8 mouse cellular contexts compared by ENCODE assay signal in the genomic region with DNA sequence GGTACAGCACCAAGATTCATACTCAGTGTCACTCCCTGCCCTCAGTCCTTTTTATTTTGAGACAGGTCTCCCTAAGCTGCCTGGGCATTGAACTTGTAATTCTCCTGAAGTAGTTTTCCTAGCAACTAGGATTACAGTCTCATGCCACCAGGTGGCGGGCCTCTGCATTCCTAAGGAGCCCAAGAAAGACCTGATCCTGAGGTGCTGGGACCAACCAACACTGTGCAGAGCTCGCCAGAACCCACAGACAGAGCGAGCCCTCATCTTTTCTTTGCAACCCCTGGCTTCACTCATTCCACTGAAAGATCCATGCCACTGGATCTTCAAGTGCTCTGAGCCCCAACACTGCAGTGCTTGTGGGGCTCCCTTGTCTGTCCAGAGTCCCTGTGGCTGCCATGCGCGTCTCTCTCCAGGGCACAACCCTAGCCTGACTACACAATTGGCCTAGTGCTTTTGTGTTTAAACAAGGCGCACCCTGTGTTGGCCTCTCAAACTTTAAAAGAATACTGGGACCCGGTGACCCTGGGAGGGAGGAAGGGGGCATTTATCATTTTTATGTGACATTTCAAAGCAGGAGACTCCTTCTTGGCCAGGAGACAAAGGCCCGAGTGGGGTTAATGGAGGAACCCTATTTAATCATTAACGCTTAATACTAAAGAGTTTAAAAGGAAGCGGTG.
DNase-seq lines count a peak whose midpoint lies in the region; ATAC-seq lines count a peak whose summit lies in the region.

No protein-coding gene starts in this region.

- no peak overlapping the region for H3K4me2 ChIP-seq in liver, embryonic 11.5 days

- no peak overlapping the region for H3K9ac ChIP-seq in liver, embryonic 11.5 days (ENCODE audit: low read depth, low read length)

- no peak overlapping the region for H3K27ac ChIP-seq in liver, embryonic 11.5 days (ENCODE audit: low read depth, low read length)

- no peaks in the 10 kb centered on the region for H3K36me3 ChIP-seq in liver, embryonic 11.5 days (ENCODE audit: control insufficient read depth, insufficient read depth, low read length)

- WGBS in liver, embryonic 11.5 days = 54% methylated on average over 10 of the region's 10 CpGs

- no peaks in the 10 kb centered on the region for H3K4me1 ChIP-seq in liver, embryonic 11.5 days (replicated peaks; ENCODE audit: control insufficient read depth, insufficient read depth, low read length)

- DNase-seq in adrenal gland, adult 2 months = peak; percentile 61
- DNase-seq in adrenal gland, postnatal 4 days (ENCODE audit: low spot score in 2 of 2) = no peak
- peak; percentile 31 for DNase-seq in liver
- no peak for DNase-seq in liver, embryonic 11.5 days (ENCODE audit: low spot score)
- peak; percentile 89 for DNase-seq in embryo, embryonic 10.5 days (ENCODE audit: low spot score)
- peak; percentile 76 for DNase-seq in kidney, postnatal 14 days
- peak; percentile 5 for DNase-seq in naive thymus-derived CD4-positive, alpha-beta T cell, adult 2 months (ENCODE audit: low read depth)

- H3K4me3 ChIP-seq in liver, embryonic 11.5 days (ENCODE audit: low read depth, low read length) = no peak overlapping the region

- ATAC-seq in liver, embryonic 11.5 days (replicated peaks; ENCODE audit: low FRiP score) = no peak
- no peak for ATAC-seq in megakaryocyte, adult 5-6 weeks (ENCODE audit: poor library complexity, severe bottlenecking)

- H3K9me3 ChIP-seq in liver, embryonic 11.5 days (ENCODE audit: control insufficient read depth, low read length) = no peaks in the 10 kb centered on the region

- no peaks in the 10 kb centered on the region for H3K27me3 ChIP-seq in liver, embryonic 11.5 days (replicated peaks; ENCODE audit: control insufficient read depth, insufficient read depth, low read length)

Comparison
In these comparisons a context has a peak if more than half of its experiments do, and no peak if none do; other contexts are left out.
1. DNase-seq: peak in adrenal gland, adult 2 months (single experiment), liver (single experiment), embryo, embryonic 10.5 days (single experiment), kidney, postnatal 14 days (single experiment) and naive thymus-derived CD4-positive, alpha-beta T cell, adult 2 months (single experiment); none in adrenal gland, postnatal 4 days (0 of 2) and liver, embryonic 11.5 days (single experiment).